Mouse (Mus musculus): ENCODE results near the gene Dusp27. TPM values are rescaled to one million over a fixed set of nuclear protein-coding genes. Genes with fewer than 3 reads are reported as not detected.

The Dusp27 gene
- total RNA-seq (2015): not detected in 2 replicates
- total RNA-seq (2017): not detected in 2 replicates

DNA sequence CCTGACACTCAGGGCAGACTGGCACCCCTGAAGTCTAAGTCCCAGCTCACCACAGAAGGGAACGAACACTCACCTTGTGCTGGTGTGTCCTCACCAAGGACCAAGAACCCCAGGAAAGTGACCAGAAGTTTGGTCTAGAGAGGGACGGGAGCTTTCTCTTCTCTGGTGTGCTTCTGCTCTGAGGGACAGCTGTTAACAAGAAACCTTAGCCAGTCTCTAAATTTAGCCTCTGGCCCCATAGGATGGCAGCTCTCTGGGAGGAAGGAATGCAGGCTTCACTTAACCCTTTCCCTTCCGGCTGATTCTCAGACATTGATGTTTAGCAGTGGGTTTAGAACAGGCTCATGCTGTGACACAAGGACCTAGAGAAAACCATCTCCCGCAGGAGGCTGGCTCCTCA lies at the start of gene Dusp27:
Gene Dusp27 (minus strand): TSS at position 204 of the 400 bp plus-strand sequence.
- no peak for ATAC-seq (ENCODE audit: poor library complexity, severe bottlenecking)

- no peak for ATAC-seq (ENCODE audit: poor library complexity, severe bottlenecking)
Measured at GRCm38 (mm10) chr1:166173621-166174020, 45.9 kb upstream of the Dusp27 start.

- ATAC-seq (ENCODE audit: poor library complexity, severe bottlenecking): no peak
Measured at GRCm38 (mm10) chr1:166172992-166173391, 45.3 kb upstream of the Dusp27 start.

GRCm38 (mm10) chr1:166170852-166171251 lies 43.1 kb upstream of the Dusp27 start:
- ATAC-seq (ENCODE audit: poor library complexity, severe bottlenecking): no peak

DNA sequence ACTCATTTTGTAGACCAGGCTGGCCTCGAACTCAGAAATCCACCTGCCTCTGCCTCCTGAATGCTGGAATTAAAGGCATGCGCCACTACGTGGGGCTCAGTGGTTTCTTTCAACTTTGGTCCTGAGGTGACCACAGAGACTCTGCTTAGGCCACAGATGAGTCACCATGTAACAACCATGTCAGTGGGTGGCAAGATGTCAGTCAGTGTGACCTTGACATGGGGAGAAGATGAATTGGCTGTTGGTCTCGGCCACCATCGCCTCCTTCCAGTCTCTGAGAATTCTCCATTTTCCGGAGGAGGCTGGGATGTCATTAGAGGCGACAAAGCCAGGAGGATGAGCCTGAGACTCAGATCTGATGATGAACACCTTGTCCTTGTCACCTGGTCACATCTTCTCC lies 42.0 kb upstream of the Dusp27 start:
- ATAC-seq (ENCODE audit: poor library complexity, severe bottlenecking): no peak

- no peak for ATAC-seq (ENCODE audit: poor library complexity, severe bottlenecking)
Measured at GRCm38 (mm10) chr1:166168017-166168416, 40.3 kb upstream of the Dusp27 start.

DNA sequence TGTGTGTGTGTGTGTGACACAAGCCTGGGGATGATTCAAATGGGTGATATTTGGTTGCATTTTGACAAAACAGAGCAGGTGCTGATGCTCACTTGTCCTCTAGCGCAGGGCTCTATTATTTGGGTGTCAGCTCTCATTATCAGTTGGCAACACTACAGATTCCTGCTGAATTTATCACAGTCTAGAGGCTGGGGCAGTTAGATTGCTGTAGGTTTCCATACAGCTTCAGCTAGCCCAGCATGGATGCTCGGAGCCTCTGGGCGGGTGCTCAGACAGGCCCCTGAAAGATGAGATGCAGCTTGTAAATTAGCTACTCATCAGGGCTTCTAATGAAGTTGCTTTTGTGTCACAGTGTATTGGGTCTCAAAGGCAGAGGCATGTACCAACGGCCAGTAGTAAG lies 39.7 kb upstream of the Dusp27 start:
- ATAC-seq (ENCODE audit: poor library complexity, severe bottlenecking): no peak

- no peak for ATAC-seq (ENCODE audit: poor library complexity, severe bottlenecking)
Measured at GRCm38 (mm10) chr1:166165159-166165558, 37.4 kb upstream of the Dusp27 start.

DNA sequence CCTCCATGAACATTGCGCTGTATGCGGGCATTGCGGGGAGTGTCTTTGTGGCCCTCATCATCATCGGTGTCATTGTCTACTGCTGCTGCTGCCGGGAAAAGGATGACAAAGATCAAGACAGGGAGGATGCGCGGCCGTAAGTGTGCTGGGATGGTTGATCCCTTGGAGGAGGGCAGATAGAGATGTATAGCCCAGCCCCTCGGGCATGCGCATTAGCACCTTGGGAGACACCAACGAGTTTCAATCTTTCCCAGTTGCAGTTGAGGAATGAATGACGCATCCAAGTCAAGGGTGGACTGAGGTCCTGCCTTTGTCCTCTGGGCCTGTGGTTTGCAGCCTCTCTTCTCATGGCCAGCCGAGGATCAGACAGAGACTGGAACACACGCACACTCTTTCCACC lies 36.9 kb upstream of the Dusp27 start:
- ATAC-seq (ENCODE audit: poor library complexity, severe bottlenecking): no peak

DNA sequence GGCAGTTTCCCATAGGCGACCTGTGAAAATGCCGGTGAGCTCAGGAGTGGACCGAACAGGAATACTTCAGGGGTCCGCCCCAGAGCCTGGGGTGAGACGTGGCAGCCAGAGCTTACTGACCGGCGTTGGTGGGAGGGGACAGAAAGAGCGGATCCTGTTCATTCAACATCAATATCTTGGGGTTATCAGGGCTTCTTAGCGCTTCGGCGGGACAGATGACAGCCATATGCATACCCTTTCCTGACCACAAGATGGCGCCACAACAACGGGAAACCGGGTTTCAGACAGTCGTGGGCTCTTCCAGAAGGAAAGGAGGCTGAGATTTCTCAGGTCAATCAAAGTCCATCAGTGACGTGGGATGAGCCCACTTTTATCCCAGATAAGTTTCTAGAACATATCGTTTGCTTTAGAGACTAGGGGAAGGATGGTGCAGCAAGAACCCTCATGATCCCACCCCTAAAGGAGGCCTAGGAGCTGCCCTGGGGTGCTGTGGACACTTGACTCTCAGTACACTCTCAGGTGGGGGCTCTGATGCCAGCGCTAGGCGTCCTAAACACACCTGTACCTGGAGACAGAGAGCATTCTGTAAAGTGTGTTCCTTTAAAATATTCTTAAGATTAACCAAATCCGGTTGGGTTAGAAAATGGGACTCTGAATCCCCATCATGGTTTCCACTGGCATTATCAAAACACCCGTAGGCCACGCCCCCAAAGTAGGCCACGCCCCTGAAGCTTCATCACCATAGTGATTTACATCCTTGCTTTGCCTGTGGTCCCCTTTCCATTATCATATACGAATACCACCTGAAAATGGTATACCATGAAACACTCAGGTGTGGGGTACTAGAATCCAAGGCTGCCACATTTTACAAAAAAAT lies 33.1 kb upstream of the Dusp27 start:
- peak; percentile 73 for ATAC-seq (ENCODE audit: poor library complexity, severe bottlenecking)

DNA sequence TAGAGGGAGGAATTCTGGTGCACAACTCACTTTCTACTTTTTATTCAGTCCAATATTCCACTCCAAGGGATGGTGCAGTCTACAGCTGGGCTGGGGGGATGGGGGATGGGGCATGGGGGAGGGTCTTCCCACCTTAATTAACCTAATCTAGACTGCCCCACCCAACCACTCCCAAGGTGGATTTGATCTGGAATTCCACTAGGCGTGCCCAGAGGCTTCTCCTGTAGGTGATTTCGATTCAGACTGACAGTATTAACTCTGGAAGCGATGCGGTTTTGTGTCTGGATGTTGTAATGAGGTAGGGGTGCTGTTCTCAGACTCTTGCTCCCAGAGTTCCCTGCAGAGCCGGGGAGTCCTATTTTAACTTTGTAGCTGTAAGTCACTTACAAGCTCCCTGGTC lies 32.4 kb upstream of the Dusp27 start:
- ATAC-seq (ENCODE audit: poor library complexity, severe bottlenecking): no peak

DNA sequence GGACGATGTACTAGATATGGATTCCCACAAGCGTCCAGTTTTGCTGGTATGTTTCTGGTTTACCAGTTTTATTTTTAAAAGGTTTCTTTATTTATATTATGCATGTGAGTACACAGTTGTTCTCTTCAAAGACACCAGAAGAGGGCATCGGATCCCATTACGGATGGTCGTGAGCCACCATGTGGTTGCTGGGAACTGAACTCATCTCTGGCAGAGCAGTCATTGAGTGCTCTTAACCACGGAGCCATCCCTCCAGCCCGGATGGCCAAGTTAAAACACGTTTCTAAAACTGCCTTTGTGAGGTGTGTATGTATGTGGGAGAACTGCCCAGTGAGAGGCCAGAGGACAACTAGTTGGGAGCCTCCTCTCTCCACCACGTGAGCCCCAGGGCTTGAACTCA lies 30.9 kb upstream of the Dusp27 start:
- no peak for ATAC-seq (ENCODE audit: poor library complexity, severe bottlenecking)

GRCm38 (mm10) chr1:166157712-166158111 lies 30.0 kb upstream of the Dusp27 start:
- ATAC-seq (ENCODE audit: poor library complexity, severe bottlenecking): no peak

- ATAC-seq (ENCODE audit: poor library complexity, severe bottlenecking): no peak
Measured at GRCm38 (mm10) chr1:166155113-166155494, 27.4 kb upstream of the Dusp27 start.

DNA sequence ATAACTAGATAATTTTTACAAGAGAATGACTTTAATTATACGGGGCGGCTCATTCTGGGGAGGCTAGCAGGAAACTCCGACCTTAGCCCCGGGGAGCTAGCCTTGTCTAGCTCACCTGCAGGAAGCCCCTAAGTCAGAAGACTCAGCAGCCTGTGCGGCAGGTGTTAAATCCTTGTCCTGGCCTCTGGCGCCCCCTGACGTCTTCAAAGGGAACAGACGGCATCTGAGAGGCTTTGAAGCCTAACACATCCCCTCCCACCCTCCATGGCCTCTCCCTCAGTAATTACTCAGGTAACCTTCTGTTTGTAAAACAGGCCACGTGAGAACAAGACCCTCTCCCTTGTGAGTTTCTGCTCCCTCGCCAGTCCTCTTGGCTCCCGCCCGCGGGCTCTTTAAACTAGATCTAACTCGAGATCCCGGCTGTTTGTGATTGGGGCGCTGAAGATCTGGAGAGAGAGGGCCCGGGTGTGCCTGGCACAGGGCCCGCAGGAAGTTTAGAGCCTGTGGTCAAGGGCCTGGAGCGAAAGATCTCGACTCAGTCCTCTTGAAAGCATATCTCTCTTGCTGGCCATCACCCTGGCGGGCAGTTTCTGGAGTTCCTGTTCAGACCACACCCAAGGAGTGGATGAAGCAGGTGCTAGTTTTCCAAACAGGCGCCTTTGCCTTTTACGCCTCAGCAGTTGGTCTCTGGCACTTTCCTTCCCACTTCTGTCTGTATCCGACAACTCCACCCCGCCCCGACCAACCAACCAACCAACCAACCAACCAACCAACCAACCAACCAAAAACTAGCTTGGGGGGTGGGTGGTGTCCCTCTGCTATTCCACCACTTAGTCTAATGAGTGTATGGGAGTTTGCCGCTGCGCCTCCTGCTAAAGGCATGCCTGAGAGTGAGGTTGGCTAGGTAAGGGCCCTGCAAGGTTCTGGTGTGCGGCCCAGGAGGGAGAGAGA lies 26.7 kb upstream of the Dusp27 start:
- peak; percentile 88 for ATAC-seq (ENCODE audit: poor library complexity, severe bottlenecking)

GRCm38 (mm10) chr1:166153351-166154120 lies 25.8 kb upstream of the Dusp27 start:
- peak; percentile 81 for ATAC-seq (ENCODE audit: poor library complexity, severe bottlenecking)

DNA sequence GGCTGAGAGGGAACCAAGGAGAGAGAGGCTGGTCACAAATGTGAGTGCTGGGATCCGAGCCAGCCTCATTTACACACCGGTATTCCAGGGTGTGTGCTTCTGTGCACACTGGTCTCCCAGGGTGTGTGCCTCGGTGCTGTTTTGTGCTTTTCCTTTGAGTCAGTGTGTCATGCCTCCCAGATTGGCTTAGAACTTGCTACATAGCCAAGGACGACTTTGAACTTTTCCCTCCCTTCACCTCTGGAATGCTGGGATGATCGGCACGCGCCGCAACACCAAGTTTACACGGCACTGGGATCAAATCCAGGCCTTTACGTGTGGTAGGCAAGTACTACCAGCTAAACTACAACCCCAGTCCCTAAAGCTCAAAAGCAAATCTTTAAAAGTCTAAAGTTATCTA lies 24.3 kb upstream of the Dusp27 start:
- ATAC-seq (ENCODE audit: poor library complexity, severe bottlenecking): no peak

DNA sequence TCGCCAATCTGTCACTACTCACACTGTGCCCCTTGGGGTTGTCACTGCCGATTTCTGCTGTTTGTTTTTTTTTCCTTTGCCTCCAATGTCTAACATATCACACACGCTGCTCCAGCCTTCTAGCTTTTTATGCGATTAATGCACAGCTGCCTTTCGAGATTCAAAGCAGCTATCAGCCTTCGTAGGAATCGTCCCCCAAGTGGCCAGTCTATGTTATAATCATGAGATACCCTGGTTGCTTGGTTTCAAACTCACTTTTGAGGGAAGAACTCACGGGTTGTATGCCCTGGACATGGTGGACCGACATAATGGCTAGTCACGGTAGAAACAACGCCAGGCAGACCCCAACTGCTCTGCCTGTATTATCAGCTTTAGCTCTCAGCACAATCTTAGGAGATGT lies 23.6 kb upstream of the Dusp27 start:
- no peak for ATAC-seq (ENCODE audit: poor library complexity, severe bottlenecking)

- ATAC-seq (ENCODE audit: poor library complexity, severe bottlenecking): no peak
Measured at GRCm38 (mm10) chr1:166150035-166150434, 22.3 kb upstream of the Dusp27 start.

GRCm38 (mm10) chr1:166149441-166149840 lies 21.7 kb upstream of the Dusp27 start:
- ATAC-seq (ENCODE audit: poor library complexity, severe bottlenecking): no peak

- no peak for ATAC-seq (ENCODE audit: poor library complexity, severe bottlenecking)
Measured at GRCm38 (mm10) chr1:166147657-166148056, 19.9 kb upstream of the Dusp27 start.

All from megakaryocyte, adult 5-6 weeks (primary cell).